Mouse (Mus musculus) heart, embryonic 16.5 days (tissue): ENCODE data around the gene Aatk. TPM values are rescaled to one million over a fixed set of nuclear protein-coding genes. Genes with fewer than 3 reads are reported as not detected.

Experiments
- ATAC-seq: fragments of 200-750 bp; cut with Nextera tagmentation; replicated peaks from 2 replicates; pipeline ENCODE4 v1.8.0; 2017; ENCODE audit warnings: moderate number of reproducible peaks; ENCODE audit not compliant: insufficient read depth, low FRiP score; ENCODE audit errors: extremely low read depth
- H3K27ac ChIP-seq: fragments of 300-500 bp; sonication (generic); 2 replicates; pipeline ENCODE4 v1.5.1; 2014; ENCODE audit warnings: mild to moderate bottlenecking, low read length, control low read depth, moderate library complexity
- H3K27me3 ChIP-seq: fragments of 300-500 bp; sonication (generic); 2 replicates; pipeline ENCODE4 v1.6.1; 2014; ENCODE audit warnings: low read length, mixed read lengths; ENCODE audit not compliant: control insufficient read depth, insufficient read depth
- H3K36me3 ChIP-seq: fragments of 300-500 bp; sonication (generic); 2 replicates; pipeline ENCODE4 v1.6.1; 2014; ENCODE audit not compliant: control insufficient read depth, insufficient read depth
- H3K4me1 ChIP-seq: fragments of 300-500 bp; sonication (generic); 2 replicates; pipeline ENCODE4 v1.6.1; 2014; ENCODE audit warnings: low read length, mixed read lengths; ENCODE audit not compliant: control insufficient read depth, insufficient read depth
- H3K4me2 ChIP-seq: fragments of 300-500 bp; sonication (generic); 2 replicates; pipeline ENCODE4 v1.6.1; 2014; ENCODE audit warnings: low read depth, mild to moderate bottlenecking, control low read depth, low read length
- H3K4me3 ChIP-seq: fragments of 300-500 bp; sonication (generic); 2 replicates; pipeline ENCODE4 v1.5.1; 2014; ENCODE audit warnings: mild to moderate bottlenecking, control low read depth, low read length
- H3K9ac ChIP-seq: fragments of 300-500 bp; sonication (generic); 2 replicates; pipeline ENCODE4 v1.6.1; 2014; ENCODE audit warnings: low read length, control low read depth
- H3K9me3 ChIP-seq: fragments of 300-500 bp; sonication (generic); replicated peaks from 2 replicates; pipeline ENCODE4 v1.6.1; 2016; ENCODE audit warnings: low read length; ENCODE audit not compliant: control insufficient read depth
- WGBS: fragments of 180-500 bp; shearing (Covaris S2); extraction: QIAGEN DNeasy Blood & Tissue Kit; methylation state at CpG from one replicate; pipeline ENCODE4 v1.1.7; 2014; 5-methylcytosine and 5-hydroxymethylcytosine counted together
- polyA plus RNA-seq: library from polyadenylated mRNA; unstranded; fragments of >200 nt; fragmentation: Nextera tagmentation; extraction: Ambion mirVana; gene quantifications from 2 replicates; pipeline ENCODE4 v1.2.1, GENCODE M21; 2015

Gene Aatk
- polyA plus RNA-seq, 1 experiment from 2014 or later = 1.3 TPM

GRCm38 (mm10) chr11:120019542-120020440 lies 27.2 kb downstream of the Aatk start:
- H3K4me1 ChIP-seq = 0 out of 2 replicates have a peak, but pooled peaks cover 3% of the 10 kb centered on the region
- no peaks in the 10 kb centered on the region for H3K9me3 ChIP-seq
- H3K4me2 ChIP-seq = no peak overlapping the region
- no peak overlapping the region for H3K9ac ChIP-seq
- H3K27ac ChIP-seq = no peak overlapping the region
- WGBS = 69% methylated on average over 23 of the region's 23 CpGs
- H3K4me3 ChIP-seq = no peak overlapping the region
- H3K36me3 ChIP-seq = no peaks in the 10 kb centered on the region
- ATAC-seq = no peak
- H3K27me3 ChIP-seq = no peaks in the 10 kb centered on the region

- Histone ChIP-seq H3K4me1 (peaks cover 7% of the 10 kb centered on the region; the same call in 1 of the 2 replicates), H3K36me3 (no peaks in the 10 kb centered on the region), H3K4me3 (no peak overlapping the region), H3K9ac (no peak overlapping the region), H3K27me3 (no peaks in the 10 kb centered on the region), H3K4me2 (no peak overlapping the region), H3K27ac (no peak overlapping the region), H3K9me3 (no peaks in the 10 kb centered on the region)
- no peak for ATAC-seq
- 78% methylated on average over 8 of the region's 8 CpGs for WGBS
Observed at GRCm38 (mm10) chr11:120017011-120017410, 30.0 kb downstream of the Aatk start.

GRCm38 (mm10) chr11:120014758-120015157 lies 32.2 kb downstream of the Aatk start:
- H3K27ac ChIP-seq = no peak overlapping the region
- H3K27me3 ChIP-seq = peaks cover 6% of the 10 kb centered on the region
- H3K36me3 ChIP-seq = no peaks in the 10 kb centered on the region
- H3K9me3 ChIP-seq = no peaks in the 10 kb centered on the region
- ATAC-seq = no peak
- peaks cover 11% of the 10 kb centered on the region; the same call in 1 of the 2 replicates for H3K4me1 ChIP-seq
- 95% methylated on average over 4 of the region's 4 CpGs for WGBS
- H3K4me3 ChIP-seq = no peak overlapping the region
- no peak overlapping the region for H3K4me2 ChIP-seq
- H3K9ac ChIP-seq = no peak overlapping the region

- Histone ChIP-seq H3K4me3 (peak overlapping the region; percentile 47), H3K36me3 (no peaks in the 10 kb centered on the region), H3K9ac (peak overlapping the region; percentile 68), H3K9me3 (no peaks in the 10 kb centered on the region), H3K4me1 (peaks cover 11% of the 10 kb centered on the region; the same call in 1 of the 2 replicates), H3K27me3 (peaks cover 6% of the 10 kb centered on the region), H3K27ac (no peak overlapping the region), H3K4me2 (peak overlapping the region; percentile 72)
- ATAC-seq = peak; percentile 78
- 10% methylated on average over 21 of the region's 21 CpGs for WGBS
Observed at GRCm38 (mm10) chr11:120013174-120013711, 33.7 kb downstream of the Aatk start.

- Histone ChIP-seq H3K9ac (no peak overlapping the region), H3K4me3 (no peak overlapping the region), H3K27me3 (peaks cover 6% of the 10 kb centered on the region), H3K4me2 (no peak overlapping the region), H3K9me3 (no peaks in the 10 kb centered on the region), H3K27ac (no peak overlapping the region), H3K36me3 (no peaks in the 10 kb centered on the region), H3K4me1 (peaks cover 11% of the 10 kb centered on the region; the same call in 1 of the 2 replicates)
- ATAC-seq = no peak
- 72% methylated on average over 13 of the region's 13 CpGs for WGBS
Observed at GRCm38 (mm10) chr11:120012702-120013101, 34.3 kb downstream of the Aatk start.

GRCm38 (mm10) chr11:120011761-120012560 lies 35.0 kb downstream of the Aatk start:
- H3K4me2 ChIP-seq = peak overlapping the region; percentile 48
- H3K9me3 ChIP-seq = no peaks in the 10 kb centered on the region
- H3K36me3 ChIP-seq = no peaks in the 10 kb centered on the region
- H3K27ac ChIP-seq = no peak overlapping the region
- H3K27me3 ChIP-seq = peaks cover 6% of the 10 kb centered on the region
- ATAC-seq = no peak
- WGBS = 27% methylated on average over 43 of the region's 43 CpGs
- peaks cover 11% of the 10 kb centered on the region; the same call in 1 of the 2 replicates for H3K4me1 ChIP-seq
- peak overlapping the region; percentile 18 for H3K4me3 ChIP-seq
- no peak overlapping the region; the same call in 1 of the 2 replicates for H3K9ac ChIP-seq

- 75% methylated on average over 11 of the region's 11 CpGs for WGBS
- no peak for ATAC-seq
Observed at GRCm38 (mm10) chr11:120011114-120011760, 35.7 kb downstream of the Aatk start.

GRCm38 (mm10) chr11:120009937-120010336 lies 37.0 kb downstream of the Aatk start:
- H3K4me2 ChIP-seq = no peak overlapping the region
- H3K36me3 ChIP-seq = no peaks in the 10 kb centered on the region
- no peak overlapping the region for H3K4me3 ChIP-seq
- H3K27me3 ChIP-seq = peaks cover 6% of the 10 kb centered on the region
- no peak overlapping the region for H3K27ac ChIP-seq
- no peaks in the 10 kb centered on the region for H3K9me3 ChIP-seq
- no peak overlapping the region for H3K9ac ChIP-seq
- ATAC-seq = no peak
- H3K4me1 ChIP-seq = peaks cover 9% of the 10 kb centered on the region; the same call in 1 of the 2 replicates
- WGBS = 86% methylated on average over 20 of the region's 20 CpGs

More at GRCm38 (mm10) chr11:120011114-120011760, 35.7 kb downstream of the Aatk start:
- H3K4me3 ChIP-seq = no peak overlapping the region; the same call in 1 of the 2 replicates
- no peaks in the 10 kb centered on the region for H3K36me3 ChIP-seq
- no peaks in the 10 kb centered on the region for H3K9me3 ChIP-seq
- peaks cover 6% of the 10 kb centered on the region for H3K27me3 ChIP-seq
- no peak overlapping the region for H3K27ac ChIP-seq
- H3K9ac ChIP-seq = no peak overlapping the region
- peaks cover 11% of the 10 kb centered on the region; the same call in 1 of the 2 replicates for H3K4me1 ChIP-seq
- peak overlapping the region; percentile 48 for H3K4me2 ChIP-seq
